Mouse (Mus musculus): ENCODE data around the gene Ciao2b. TPM values are rescaled to one million over a fixed set of nuclear protein-coding genes. Genes with fewer than 3 reads are reported as not detected.

Ciao2b gene
- total and polyA plus RNA-seq, 3 experiments = 78.7 to 110 TPM; not detected in 1

DNA sequence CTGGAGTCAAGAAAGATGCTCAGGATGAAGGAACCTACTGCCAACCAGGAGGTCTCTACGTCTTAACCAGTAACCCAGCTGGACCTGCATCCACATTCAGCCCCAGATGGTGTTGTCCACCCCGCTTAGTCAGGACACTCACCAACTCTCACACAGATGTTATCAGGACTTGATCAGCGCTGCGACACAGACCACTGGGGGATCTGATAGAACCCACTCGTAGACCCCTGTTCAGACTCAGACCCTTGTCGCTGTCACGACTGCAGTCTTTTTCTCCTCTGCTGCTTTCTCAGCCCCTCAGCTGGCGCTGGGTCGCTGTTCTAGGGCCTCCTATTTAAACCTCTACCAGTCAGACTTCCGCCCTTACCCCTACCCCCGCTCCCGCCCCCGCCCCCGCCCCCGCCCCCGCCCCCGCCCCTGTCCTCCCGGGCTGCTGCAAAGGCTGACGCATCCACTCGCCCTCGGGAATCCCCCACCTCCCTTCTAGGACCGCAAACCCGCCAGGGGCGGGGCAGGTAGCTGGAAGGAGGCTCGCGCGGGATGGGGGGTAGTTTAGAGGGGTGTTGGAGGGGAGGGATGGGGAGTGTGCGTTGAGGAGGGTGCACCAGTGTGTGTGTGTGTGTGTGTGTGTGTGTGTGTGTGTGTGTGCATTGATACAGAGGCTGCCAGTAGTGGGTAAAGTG, 10.6 kb downstream of the Ciao2b start, which contains the start of gene Rrad:
TSS of gene Rrad (minus strand) at position 347 of the 683 bp plus-strand sequence.
- Histone ChIP-seq H3K9me3 (replicated peaks; ENCODE audit: insufficient read depth, low read length) (no peaks in the 10 kb centered on the region), H3K27me3 (ENCODE audit: control insufficient read depth in 1 of 2, insufficient read depth in 2 of 2, low read length in 2 of 2) (no peaks in the 10 kb centered on the region), H3K4me3 (ENCODE audit: control insufficient read depth in 1 of 2, insufficient read depth in 1 of 2, low read depth in 2 of 2, low read length in 2 of 2) (peak within 1 kb of the TSS; percentile 50 to 91), H3K79me2 (ENCODE audit: control insufficient read depth, insufficient read depth, low read length, poor library complexity) (no peaks in the 10 kb centered on the region), H3K27ac (ENCODE audit: control insufficient read depth, low read depth, low read length) (peak within 1 kb of the TSS; percentile 40), H3K4me1 (ENCODE audit: control insufficient read depth in 1 of 2, insufficient read depth in 2 of 2, low read length in 2 of 2) (peaks cover 6 to 20% of the 10 kb centered on the region in 2 experiments), H3K36me3 (ENCODE audit: control insufficient read depth in 1 of 2, insufficient read depth in 2 of 2, low read length in 2 of 2) (peaks cover 0 to 8% of the 10 kb centered on the region in 2 experiments; a peak in 2 of 4 replicates), H3K9ac (ENCODE audit: control insufficient read depth, low read depth, low read length, poor library complexity, severe bottlenecking) (peak within 1 kb of the TSS; percentile 46)
- TF ChIP-seq POLR2AphosphoS2 (IDR thresholded peaks at IDR 0.05; ENCODE audit: low read length) (no peak), GATA1 (IDR thresholded peaks at IDR 0.05; ENCODE audit: low read depth, low read length) (0 out of 2 replicates have a peak, but pooled peaks have one; percentile 20)
- DNase-seq (ENCODE audit: low read depth, low spot score) = peak; percentile 60

DNA sequence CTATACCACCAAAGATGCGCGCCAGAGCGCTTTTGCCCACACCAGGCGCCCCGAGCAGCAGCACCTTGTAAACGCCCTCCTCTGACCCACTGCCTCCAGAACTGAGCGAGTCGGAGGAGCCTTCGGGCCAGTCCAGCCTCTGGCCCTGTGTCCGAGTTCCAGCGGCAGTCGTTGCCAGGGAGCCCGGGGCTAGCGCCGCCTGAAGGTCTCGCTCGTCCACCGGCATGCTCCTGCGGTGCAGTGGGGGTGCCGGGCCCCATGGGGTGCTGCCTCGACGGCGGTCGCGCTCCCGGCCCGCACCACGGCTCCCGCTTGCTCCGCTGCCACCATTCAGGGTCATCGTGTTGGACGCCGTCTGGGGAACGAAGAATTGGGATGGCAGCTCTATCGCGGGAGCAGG, 11.2 kb downstream of the Ciao2b start:
- H3K9me3 ChIP-seq (replicated peaks; ENCODE audit: insufficient read depth, low read length) = no peaks in the 10 kb centered on the region
- H3K36me3 ChIP-seq (ENCODE audit: control insufficient read depth in 1 of 2, insufficient read depth in 2 of 2, low read length in 2 of 2) = peaks cover 0 to 10% of the 10 kb centered on the region in 2 experiments; a peak in 2 of 4 replicates
- TF ChIP-seq HCFC1 (IDR thresholded peaks at IDR 0.05; ENCODE audit: low read depth, low read length) = no peak
- no peak for TF ChIP-seq RCOR1 (IDR thresholded peaks at IDR 0.05; ENCODE audit: low read depth, low read length)
- no peak for TF ChIP-seq POLR2AphosphoS5 (IDR thresholded peaks at IDR 0.05; ENCODE audit: borderline replicate concordance, low read depth, low read length)
- peak in 2 of 3 experiments; percentile 1 to 2; a peak in 1 of 6 replicates for TF ChIP-seq CTCF (IDR thresholded peaks at IDR 0.05 in 2 of 3, conservative IDR thresholded peaks at IDR 0.05 in 1 of 3; ENCODE audit: control insufficient read depth in 1 of 3, insufficient read depth in 1 of 3, low read depth in 2 of 3, low read length in 3 of 3, poor library complexity in 1 of 3, severe bottlenecking in 1 of 3)
- TF ChIP-seq KAT2A (conservative IDR thresholded peaks at IDR 0.05; ENCODE audit: low read depth, low read length) = no peak
- no peak for TF ChIP-seq E2F4 (IDR thresholded peaks at IDR 0.05; ENCODE audit: borderline replicate concordance, low read depth, low read length)
- TF ChIP-seq MXI1 (IDR thresholded peaks at IDR 0.05; ENCODE audit: low read depth, low read length) = no peak; the same call in none of the 2 replicates
- TF ChIP-seq EP300 (IDR thresholded peaks at IDR 0.05; ENCODE audit: low read depth in 1 of 2, low read length in 2 of 2) = no peak
- TF ChIP-seq MAX (IDR thresholded peaks at IDR 0.05; ENCODE audit: low read length) = no peak
- TF ChIP-seq ELF1 (IDR thresholded peaks at IDR 0.05; ENCODE audit: low read depth, low read length) = no peak
- no peak for TF ChIP-seq GATA1 (IDR thresholded peaks at IDR 0.05; ENCODE audit: low read depth, low read length)
- TF ChIP-seq SIN3A (IDR thresholded peaks at IDR 0.05; ENCODE audit: low read length) = 0 out of 2 replicates have a peak, but pooled peaks have one; percentile 2
- no peak for TF ChIP-seq POLR2AphosphoS2 (IDR thresholded peaks at IDR 0.05; ENCODE audit: low read length)
- TF ChIP-seq MYC (IDR thresholded peaks at IDR 0.05; ENCODE audit: low read depth, low read length) = no peak
- no peak for TF ChIP-seq GABPA (IDR thresholded peaks at IDR 0.05; ENCODE audit: low read depth, low read length)
- H3K4me1 ChIP-seq (ENCODE audit: control insufficient read depth in 1 of 2, insufficient read depth in 2 of 2, low read length in 2 of 2) = peaks cover 6 to 20% of the 10 kb centered on the region in 2 experiments
- H3K4me3 ChIP-seq (ENCODE audit: control insufficient read depth in 1 of 2, insufficient read depth in 1 of 2, low read depth in 2 of 2, low read length in 2 of 2) = peak overlapping the region; percentile 50 to 91
- H3K27me3 ChIP-seq (ENCODE audit: control insufficient read depth in 1 of 2, insufficient read depth in 2 of 2, low read length in 2 of 2) = no peaks in the 10 kb centered on the region
- H3K27ac ChIP-seq (ENCODE audit: control insufficient read depth, low read depth, low read length) = peak overlapping the region; percentile 40
- peak; percentile 51 for DNase-seq (ENCODE audit: low read depth, low spot score)
- no peaks in the 10 kb centered on the region for H3K79me2 ChIP-seq (ENCODE audit: control insufficient read depth, insufficient read depth, low read length, poor library complexity)
- H3K9ac ChIP-seq (ENCODE audit: control insufficient read depth, low read depth, low read length, poor library complexity, severe bottlenecking) = peak overlapping the region; percentile 46

All from MEL (cell line).